Mouse (Mus musculus) olfactory bulb, adult 2 months (tissue): ENCODE measurements at regions not wholly inside any gene's neighbourhood (a gene's known extent, or its start where the extent isn't known, plus 50 kb on each side); places are given as distances from the start of the nearest gene placed in this dataset.

Source experiments
- H3K27ac ChIP-seq: fragments of 200-500 bp; 2 replicates; pipeline ENCODE4 v1.5.1; 2012; ENCODE audit warnings: low read depth, low read length; ENCODE audit not compliant: insufficient read depth
- H3K4me1 ChIP-seq: fragments of 200-500 bp; 2 replicates; pipeline ENCODE4 v1.6.1; 2012; ENCODE audit warnings: low read length; ENCODE audit not compliant: control insufficient read depth, insufficient read depth
- H3K4me3 ChIP-seq: fragments of 200-500 bp; 2 replicates; pipeline ENCODE4 v1.5.1; 2012; ENCODE audit warnings: mild to moderate bottlenecking, low read depth, low read length, moderate library complexity; ENCODE audit not compliant: insufficient read depth
- CTCF ChIP-seq: fragments of 200-500 bp; IDR thresholded peaks from 2 replicates; pipeline ENCODE4 v1.5.1; 2012; ENCODE audit warnings: low read depth, mild to moderate bottlenecking, low read length, moderate library complexity; ENCODE audit not compliant: insufficient read depth
- POLR2A ChIP-seq: fragments of 200-500 bp; IDR thresholded peaks from 2 replicates; pipeline ENCODE4 v1.6.1; 2012; ENCODE audit warnings: mild to moderate bottlenecking, low read depth, low read length, moderate library complexity; ENCODE audit not compliant: insufficient read depth
- WGBS: fragments of 180-500 bp; shearing (Covaris S2); methylation state at CpG from one replicate; pipeline ENCODE4 v1.1.7; 2018; 5-methylcytosine and 5-hydroxymethylcytosine counted together

DNA sequence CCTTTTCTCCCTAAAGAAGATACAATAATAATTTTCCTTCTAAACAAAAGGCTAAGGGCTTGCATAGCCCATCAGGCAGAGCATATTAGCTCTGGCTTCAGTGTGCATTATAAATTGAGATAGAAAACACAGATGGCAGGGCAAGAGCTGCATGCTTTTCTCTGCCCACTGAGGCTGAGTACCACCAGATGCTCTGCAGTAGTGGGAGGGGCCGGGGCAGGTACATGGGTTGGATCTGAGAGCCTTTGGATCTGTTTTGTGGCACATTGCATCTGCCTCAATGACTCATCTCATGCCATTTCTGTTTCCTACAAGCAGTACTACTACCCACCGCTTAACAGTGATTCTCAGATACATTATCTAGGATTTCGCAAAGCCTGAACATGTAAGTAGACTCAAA lies 412.7 kb downstream of the Pik3r1 start:
- no peak for TF ChIP-seq POLR2A
- TF ChIP-seq CTCF = no peak
- 95% methylated on average over 3 of the region's 3 CpGs for WGBS
- no peak overlapping the region for H3K4me3 ChIP-seq
- H3K4me1 ChIP-seq = no peaks in the 10 kb centered on the region
- no peak overlapping the region for H3K27ac ChIP-seq

DNA sequence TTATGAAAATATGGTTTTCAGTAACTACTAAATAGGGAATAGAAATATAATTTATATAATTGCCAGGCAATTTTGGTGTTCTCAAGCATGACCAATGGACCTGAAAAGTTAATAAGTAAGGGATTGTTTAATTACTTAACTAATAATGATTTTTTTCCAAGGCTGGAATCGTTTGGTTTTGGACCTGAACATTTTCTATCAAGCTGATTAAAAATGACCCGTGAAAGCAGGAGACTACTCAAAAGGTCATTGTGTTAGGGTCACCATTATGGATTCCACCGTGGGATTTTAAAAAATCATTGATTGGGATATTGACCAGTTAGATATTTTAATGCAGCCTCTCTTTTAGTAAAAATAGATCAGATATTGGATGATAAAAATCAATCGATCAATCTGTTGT lies 416.9 kb downstream of the Pik3r1 start:
- 89% methylated on average over 4 of the region's 4 CpGs for WGBS
- H3K4me1 ChIP-seq = no peaks in the 10 kb centered on the region
- H3K4me3 ChIP-seq = no peak overlapping the region
- no peak for TF ChIP-seq CTCF
- no peak overlapping the region for H3K27ac ChIP-seq

GRCm38 (mm10) chr13:101349354-101349753 lies 418.7 kb downstream of the Pik3r1 start:
- no peak for TF ChIP-seq POLR2A
- TF ChIP-seq CTCF = no peak
- Histone ChIP-seq H3K4me3 (no peak overlapping the region), H3K4me1 (no peaks in the 10 kb centered on the region), H3K27ac (no peak overlapping the region)
- WGBS = 83% methylated on average over 2 of the region's 2 CpGs

DNA sequence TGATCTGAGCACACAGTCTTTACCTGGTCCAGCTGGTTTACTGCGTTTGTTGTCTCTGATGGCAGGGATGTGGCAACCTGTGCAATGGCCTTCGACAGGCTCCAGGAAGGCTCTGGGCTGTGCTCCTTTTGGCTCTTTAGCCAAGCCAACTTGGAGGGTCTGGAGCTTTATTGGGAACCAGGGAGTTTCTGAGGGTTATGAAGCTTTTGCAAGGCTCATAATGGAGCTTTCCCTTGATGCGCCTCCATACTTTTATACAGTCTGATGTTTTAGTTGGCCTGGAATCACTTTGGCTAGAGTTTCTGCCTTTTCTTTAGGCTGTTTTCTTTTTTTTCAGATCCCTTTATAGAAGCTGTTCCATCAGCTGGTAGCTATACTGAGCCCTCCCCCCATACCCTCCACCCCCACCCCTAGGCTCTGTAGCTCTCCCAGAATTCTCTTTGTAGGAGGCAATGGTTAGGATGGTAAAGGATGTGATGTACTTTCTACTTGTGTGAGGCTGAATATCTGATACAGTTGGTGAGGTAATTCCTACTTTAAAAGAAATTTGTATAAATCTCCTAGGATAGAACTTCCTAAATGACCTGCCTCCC lies 429.6 kb downstream of the Pik3r1 start:
- Histone ChIP-seq H3K4me3 (no peak overlapping the region), H3K4me1 (no peaks in the 10 kb centered on the region), H3K27ac (no peak overlapping the region)
- TF ChIP-seq POLR2A (no peak), CTCF (no peak)
- 93% methylated on average over 3 of the region's 3 CpGs for WGBS

GRCm38 (mm10) chr13:101318621-101319020 lies 449.4 kb downstream of the Pik3r1 start:
- no peak overlapping the region for H3K27ac ChIP-seq
- TF ChIP-seq POLR2A (no peak), CTCF (no peak)
- 52% methylated on average over 4 of the region's 4 CpGs for WGBS
- H3K4me1 ChIP-seq = no peaks in the 10 kb centered on the region
- no peak overlapping the region for H3K4me3 ChIP-seq

DNA sequence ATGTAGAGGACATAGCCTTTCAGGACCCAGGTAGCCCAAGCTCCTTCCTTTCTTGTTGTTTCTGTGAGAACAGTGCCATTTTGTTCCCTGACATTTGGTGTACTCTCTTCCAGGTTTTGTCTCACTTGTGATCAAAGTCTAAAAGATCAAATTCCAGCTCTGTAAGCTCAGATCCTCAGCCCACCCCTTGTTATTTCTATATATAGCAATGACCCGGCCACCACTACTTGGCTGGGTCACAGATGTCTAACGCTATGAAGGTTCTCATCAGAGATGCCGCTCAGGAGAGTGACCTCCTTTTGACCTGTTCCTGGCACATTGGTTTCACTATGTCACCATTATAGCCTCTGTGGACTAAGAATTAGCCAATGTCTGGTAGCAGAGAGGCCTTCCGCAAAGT lies 451.7 kb downstream of the Pik3r1 start:
- H3K4me1 ChIP-seq = no peaks in the 10 kb centered on the region
- TF ChIP-seq POLR2A (no peak), CTCF (no peak)
- 86% methylated on average over 4 of the region's 4 CpGs for WGBS
- no peak overlapping the region for H3K27ac ChIP-seq
- no peak overlapping the region for H3K4me3 ChIP-seq

DNA sequence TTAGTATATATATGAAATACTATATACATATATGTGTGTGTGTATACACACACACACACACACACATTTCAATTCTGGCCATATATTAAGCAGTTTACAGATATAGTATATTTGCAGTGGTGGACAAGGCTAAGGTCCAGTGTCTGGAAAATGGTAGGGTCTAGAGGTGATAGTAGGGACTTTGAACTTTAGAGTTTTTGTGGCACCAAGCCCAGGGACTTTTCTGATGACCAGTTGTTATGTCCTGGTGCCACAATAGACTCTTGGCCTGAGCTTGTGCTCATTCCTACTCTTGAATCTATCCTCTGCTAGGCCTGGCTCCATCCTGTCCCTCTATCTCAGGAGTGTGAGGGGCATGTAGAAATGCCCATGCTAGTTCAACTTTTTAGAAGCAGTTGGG lies 454.0 kb downstream of the Pik3r1 start:
- H3K27ac ChIP-seq = no peak overlapping the region
- no peaks in the 10 kb centered on the region for H3K4me1 ChIP-seq
- no peak overlapping the region for H3K4me3 ChIP-seq
- TF ChIP-seq POLR2A = no peak

DNA sequence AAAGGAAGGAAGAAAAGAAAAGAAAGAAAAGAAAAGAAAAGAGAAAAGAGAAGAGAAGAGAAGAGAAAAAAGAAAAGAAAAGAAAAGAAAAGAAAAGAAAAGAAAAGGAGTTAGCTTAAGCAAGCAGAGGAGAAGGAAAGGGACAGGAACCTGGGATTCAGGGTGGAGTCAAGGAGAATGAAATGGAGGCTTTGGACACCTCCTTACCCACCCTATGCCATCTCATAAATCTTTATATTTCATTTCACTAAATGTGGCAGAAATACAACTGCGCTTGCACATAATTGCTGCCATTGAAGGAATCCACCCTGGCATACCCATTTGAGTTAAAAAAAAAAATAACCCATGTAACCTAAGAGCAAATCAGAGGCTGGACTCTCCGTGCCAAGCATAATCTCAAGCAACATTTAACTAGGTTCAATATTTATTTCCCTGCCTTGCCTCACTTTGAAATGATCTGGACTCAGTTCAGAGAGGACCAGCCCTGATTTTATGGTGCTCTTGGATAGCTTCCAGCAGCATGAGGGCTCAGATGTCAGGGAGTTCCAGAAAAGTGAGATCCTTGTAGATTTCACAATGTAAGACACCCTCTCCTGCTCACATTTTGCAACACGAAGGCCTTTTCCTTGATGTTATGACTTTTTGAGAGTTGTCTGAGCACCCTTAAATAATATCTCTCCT lies 456.2 kb downstream of the Pik3r1 start:
- Histone ChIP-seq H3K4me3 (no peak overlapping the region), H3K27ac (no peak overlapping the region), H3K4me1 (no peaks in the 10 kb centered on the region)
- WGBS = 68% methylated on average over 3 of the region's 3 CpGs
- TF ChIP-seq POLR2A = no peak
- TF ChIP-seq CTCF = no peak

GRCm38 (mm10) chr13:101308724-101309123 lies 459.3 kb downstream of the Pik3r1 start:
- no peak for TF ChIP-seq CTCF
- no peak overlapping the region for H3K4me3 ChIP-seq
- H3K4me1 ChIP-seq = peaks cover 2% of the 10 kb centered on the region; the same call in 1 of the 2 replicates
- H3K27ac ChIP-seq = no peak overlapping the region
- WGBS = 97% methylated on average over 5 of the region's 5 CpGs
